Comparison of ENCODE assay signal across 8 mouse cellular contexts in genomic region chr19:32210099-32210449, GRCm38 (mm10).
DNase-seq lines count a peak whose midpoint lies in the region; ATAC-seq and TF ChIP-seq lines count a peak whose summit lies in the region.

No protein-coding gene starts in this region.

- peak; percentile 70 to 78 for DNase-seq in heart, adult 18-20 months
- no peak for DNase-seq in heart, postnatal 14 days
- peak; percentile 48 for DNase-seq in lung, adult 2 months
- DNase-seq in left cerebral cortex, adult 8-10 months (ENCODE audit: low spot score in 2 of 2): no peak
- no peak for DNase-seq in spleen, postnatal 14 days (ENCODE audit: low spot score in 2 of 2)

- intact Hi-C loops in heart, postnatal 14 days (cut with DNase I): loop anchor here (5.0 kb wide), 4 partner anchors 33 to 177 kb away; partner anchors contain the start of gene Sgms1

- 0 out of 2 replicates have a peak, but pooled peaks have one; percentile 15 for TF ChIP-seq POLR2A in lung, adult 2 months (IDR thresholded peaks at IDR 0.05; ENCODE audit: borderline replicate concordance, extremely low read depth, low read depth, low read length)

- TF ChIP-seq CTCF in lung, adult 2 months (IDR thresholded peaks at IDR 0.05; ENCODE audit: insufficient read depth, low read length): no peak

- peak overlapping the region; percentile 92 for H3K27ac ChIP-seq in embryonic facial prominence, embryonic 13.5 days
- H3K27ac ChIP-seq in neural tube, embryonic 14.5 days (ENCODE audit: low read depth, low read length): no peak overlapping the region

- no peaks in the 10 kb centered on the region for H3K9me3 ChIP-seq in embryonic facial prominence, embryonic 13.5 days
- no peaks in the 10 kb centered on the region for H3K9me3 ChIP-seq in neural tube, embryonic 14.5 days (ENCODE audit: control insufficient read depth, low read length)

- no peaks in the 10 kb centered on the region for H3K36me3 ChIP-seq in embryonic facial prominence, embryonic 13.5 days
- H3K36me3 ChIP-seq in neural tube, embryonic 14.5 days (ENCODE audit: control insufficient read depth, insufficient read depth, low read length): no peaks in the 10 kb centered on the region

- H3K27me3 ChIP-seq in embryonic facial prominence, embryonic 13.5 days: no peaks in the 10 kb centered on the region
- H3K27me3 ChIP-seq in neural tube, embryonic 14.5 days (ENCODE audit: control insufficient read depth, insufficient read depth, low read length): no peaks in the 10 kb centered on the region

- H3K4me1 ChIP-seq in embryonic facial prominence, embryonic 13.5 days: peaks cover 10% of the 10 kb centered on the region
- peaks cover 6% of the 10 kb centered on the region for H3K4me1 ChIP-seq in lung, adult 2 months (ENCODE audit: control insufficient read depth, insufficient read depth, low read length)
- H3K4me1 ChIP-seq in neural tube, embryonic 14.5 days (ENCODE audit: control insufficient read depth, insufficient read depth, low read length): peaks cover 4% of the 10 kb centered on the region; the same call in 1 of the 2 replicates

- no peak for ATAC-seq in embryonic facial prominence, embryonic 13.5 days (ENCODE audit: insufficient number of reproducible peaks, insufficient read depth, low FRiP score, low TSS enrichment, low read depth)
- ATAC-seq in inflammation-experienced regulatory T-cells, adult 6 months: peak; percentile 40
- ATAC-seq in neural tube, embryonic 14.5 days (ENCODE audit: low read depth): no peak

- peak overlapping the region; percentile 77 for H3K9ac ChIP-seq in embryonic facial prominence, embryonic 13.5 days
- H3K9ac ChIP-seq in neural tube, embryonic 14.5 days (replicated peaks; ENCODE audit: low read depth, low read length): no peak overlapping the region

- 11% methylated on average over 5 of the region's 5 CpGs for WGBS in embryonic facial prominence, embryonic 13.5 days
- under 1% methylated on average over 5 of the region's 5 CpGs for WGBS in lung, adult 2 months
- WGBS in neural tube, embryonic 14.5 days: 43% methylated on average over 5 of the region's 5 CpGs

- H3K4me2 ChIP-seq in embryonic facial prominence, embryonic 13.5 days: peak overlapping the region; percentile 81
- peak overlapping the region; percentile 44; the same call in 1 of the 2 replicates for H3K4me2 ChIP-seq in neural tube, embryonic 14.5 days (ENCODE audit: low read depth, low read length)

- H3K4me3 ChIP-seq in embryonic facial prominence, embryonic 13.5 days: peak overlapping the region; percentile 63
- peak overlapping the region; percentile 74 for H3K4me3 ChIP-seq in lung, adult 2 months (replicated peaks; ENCODE audit: extremely low read depth, low read depth, low read length)
- peak overlapping the region; percentile 20; the same call in 1 of the 2 replicates for H3K4me3 ChIP-seq in neural tube, embryonic 14.5 days (ENCODE audit: low read depth, low read length)

Comparison
In these comparisons a context has a peak if more than half of its experiments do, and no peak if none do; other contexts are left out.
1. DNase-seq: peak in heart, adult 18-20 months (2 of 2) and lung, adult 2 months (single experiment); none in heart, postnatal 14 days (0 of 2), left cerebral cortex, adult 8-10 months (0 of 2) and spleen, postnatal 14 days (0 of 2).
2. H3K4me3 ChIP-seq: peak in every context shown above with its lines; median percentile 74 in lung, adult 2 months; 63 in embryonic facial prominence, embryonic 13.5 days; 20 in neural tube, embryonic 14.5 days.